In genomic region chr9:43930037-43930404, GRCm38 (mm10) we compare ENCODE assay signal across 15 mouse cellular contexts.
DNase-seq lines count a peak whose midpoint lies in the region; ATAC-seq and TF ChIP-seq lines count a peak whose summit lies in the region.
"Had no signal": no experiment of that assay in that cellular context is flagged by ENCODE, and none has a peak within 500 bp of the region (broad histone marks: within the 10 kb centered on the region; RNA-seq: fewer than 3 reads in every experiment).

No protein-coding gene starts in this region.

- no peaks in the 10 kb centered on the region; the same call in none of the 2 replicates for H3K27me3 ChIP-seq in liver, embryonic 11.5 days (replicated peaks; ENCODE audit: control insufficient read depth, insufficient read depth, low read length)
- H3K27me3 ChIP-seq in liver, embryonic 12.5 days (replicated peaks) = no peaks in the 10 kb centered on the region
- H3K27me3 ChIP-seq in forebrain, postnatal 0 days (ENCODE audit: insufficient read depth, low read length) = no peaks in the 10 kb centered on the region
- H3K27me3 ChIP-seq in hindbrain, postnatal 0 days (ENCODE audit: insufficient read depth, low read length) = no peaks in the 10 kb centered on the region
- no peaks in the 10 kb centered on the region for H3K27me3 ChIP-seq in neural tube, embryonic 13.5 days

- ATAC-seq in liver, embryonic 11.5 days (replicated peaks; ENCODE audit: low FRiP score) = no peak
- no peak for ATAC-seq in liver, embryonic 12.5 days
- ATAC-seq in forebrain, postnatal 0 days = no peak
- 0 out of 2 replicates have a peak, but pooled peaks have one; percentile 18 for ATAC-seq in hindbrain, postnatal 0 days
- ATAC-seq in neural tube, embryonic 13.5 days (ENCODE audit: low read depth) = peak; percentile 49

- no peak overlapping the region for H3K4me3 ChIP-seq in liver, embryonic 11.5 days (ENCODE audit: low read depth, low read length)
- H3K4me3 ChIP-seq in liver, embryonic 12.5 days = no peak overlapping the region
- no peak overlapping the region for H3K4me3 ChIP-seq in forebrain, postnatal 0 days (ENCODE audit: low read depth, low read length)
- H3K4me3 ChIP-seq in hindbrain, postnatal 0 days (ENCODE audit: low read length) = no peak overlapping the region
- H3K4me3 ChIP-seq in neural tube, embryonic 13.5 days = no peak overlapping the region
- H3K4me3 ChIP-seq: heart, embryonic 12.5 days; limb, embryonic 15.5 days had no signal

- H3K9ac ChIP-seq in liver, embryonic 11.5 days (ENCODE audit: low read depth, low read length) = no peak overlapping the region
- no peak overlapping the region for H3K9ac ChIP-seq in liver, embryonic 12.5 days
- no peak overlapping the region for H3K9ac ChIP-seq in forebrain, postnatal 0 days
- no peak overlapping the region for H3K9ac ChIP-seq in hindbrain, postnatal 0 days (replicated peaks; ENCODE audit: low read length)
- no peak overlapping the region for H3K9ac ChIP-seq in neural tube, embryonic 13.5 days
- H3K9ac ChIP-seq: heart, embryonic 12.5 days; limb, embryonic 15.5 days had no signal

- H3K9me3 ChIP-seq in liver, embryonic 11.5 days (ENCODE audit: control insufficient read depth, low read length) = no peaks in the 10 kb centered on the region
- H3K9me3 ChIP-seq in liver, embryonic 12.5 days (replicated peaks) = peaks cover 3% of the 10 kb centered on the region; the same call in 1 of the 2 replicates
- no peaks in the 10 kb centered on the region for H3K9me3 ChIP-seq in forebrain, postnatal 0 days (ENCODE audit: low read length)
- H3K9me3 ChIP-seq in hindbrain, postnatal 0 days (ENCODE audit: low read length) = no peaks in the 10 kb centered on the region
- no peaks in the 10 kb centered on the region for H3K9me3 ChIP-seq in neural tube, embryonic 13.5 days
- H3K9me3 ChIP-seq: limb, embryonic 15.5 days had no signal

- H3K27ac ChIP-seq in liver, embryonic 11.5 days (ENCODE audit: low read depth, low read length) = peak overlapping the region; percentile 28
- H3K27ac ChIP-seq in liver, embryonic 12.5 days = no peak overlapping the region
- H3K27ac ChIP-seq in forebrain, postnatal 0 days (ENCODE audit: low read depth, low read length) = peak overlapping the region; percentile 66; the same call in 1 of the 2 replicates
- no peak overlapping the region for H3K27ac ChIP-seq in hindbrain, postnatal 0 days
- peak overlapping the region; percentile 86 for H3K27ac ChIP-seq in neural tube, embryonic 13.5 days (replicated peaks)
- H3K27ac ChIP-seq: limb, embryonic 15.5 days had no signal

- no peaks in the 10 kb centered on the region for H3K4me1 ChIP-seq in liver, embryonic 11.5 days (replicated peaks; ENCODE audit: control insufficient read depth, insufficient read depth, low read length)
- peaks cover 3% of the 10 kb centered on the region; the same call in 1 of the 2 replicates for H3K4me1 ChIP-seq in liver, embryonic 12.5 days
- peaks cover 25% of the 10 kb centered on the region for H3K4me1 ChIP-seq in forebrain, postnatal 0 days (ENCODE audit: insufficient read depth)
- H3K4me1 ChIP-seq in hindbrain, postnatal 0 days (ENCODE audit: insufficient read depth, low read length) = peaks cover 13% of the 10 kb centered on the region
- H3K4me1 ChIP-seq in neural tube, embryonic 13.5 days (replicated peaks) = peaks cover 58% of the 10 kb centered on the region
- H3K4me1 ChIP-seq: heart, embryonic 12.5 days had no signal

- DNase-seq in liver, embryonic 11.5 days (ENCODE audit: low spot score) = no peak
- no peak for DNase-seq in forebrain, postnatal 0 days
- no peak for DNase-seq in hindbrain, postnatal 0 days (ENCODE audit: low spot score)
- no peak for DNase-seq in right cerebral cortex, postnatal 14 days
- no peak for DNase-seq in cerebellum, adult 8-10 months
- no peak for DNase-seq in frontal cortex, postnatal 36 days (ENCODE audit: low spot score in 2 of 2)
- DNase-seq: adrenal gland, postnatal 14 days; cerebellum, adult 11-12 months; layer of hippocampus, postnatal 36 days; lung, adult 18-20 months; thymus, postnatal 14 days had no signal

- no peak for TF ChIP-seq CTCF in forebrain, postnatal 0 days (IDR thresholded peaks at IDR 0.05; ENCODE audit: low read depth)
- TF ChIP-seq CTCF in hindbrain, postnatal 0 days (IDR thresholded peaks at IDR 0.05; ENCODE audit: low read depth) = no peak

- no peaks in the 10 kb centered on the region for H3K36me3 ChIP-seq in liver, embryonic 11.5 days (ENCODE audit: control insufficient read depth, insufficient read depth, low read length)
- H3K36me3 ChIP-seq in liver, embryonic 12.5 days = no peaks in the 10 kb centered on the region
- H3K36me3 ChIP-seq in forebrain, postnatal 0 days (ENCODE audit: insufficient read depth) = no peaks in the 10 kb centered on the region
- no peaks in the 10 kb centered on the region for H3K36me3 ChIP-seq in hindbrain, postnatal 0 days (ENCODE audit: insufficient read depth, low read length)
- no peaks in the 10 kb centered on the region for H3K36me3 ChIP-seq in neural tube, embryonic 13.5 days
- H3K36me3 ChIP-seq: heart, embryonic 12.5 days; limb, embryonic 15.5 days had no signal

- no peak overlapping the region for H3K4me2 ChIP-seq in liver, embryonic 11.5 days
- no peak overlapping the region for H3K4me2 ChIP-seq in liver, embryonic 12.5 days
- no peak overlapping the region for H3K4me2 ChIP-seq in forebrain, postnatal 0 days (ENCODE audit: low read depth)
- H3K4me2 ChIP-seq in hindbrain, postnatal 0 days (ENCODE audit: low read depth, low read length) = no peak overlapping the region
- no peak overlapping the region for H3K4me2 ChIP-seq in neural tube, embryonic 13.5 days
- H3K4me2 ChIP-seq: heart, embryonic 12.5 days; limb, embryonic 15.5 days had no signal

Comparison
In these comparisons a context has a peak if more than half of its experiments do, and no peak if none do; other contexts are left out.
1. H3K27ac ChIP-seq: peak in liver, embryonic 11.5 days (single experiment), forebrain, postnatal 0 days (single experiment) and neural tube, embryonic 13.5 days (single experiment); none in liver, embryonic 12.5 days (single experiment) and hindbrain, postnatal 0 days (single experiment).
2. ATAC-seq: peak in hindbrain, postnatal 0 days (single experiment) and neural tube, embryonic 13.5 days (single experiment); none in liver, embryonic 11.5 days (single experiment), liver, embryonic 12.5 days (single experiment) and forebrain, postnatal 0 days (single experiment).